Mouse (Mus musculus): ENCODE results near the gene Gm10972. TPM values are rescaled to one million over a fixed set of nuclear protein-coding genes. Genes with fewer than 3 reads are reported as not detected.
"Not testable (repeated sequence)": the region's sequence is repeated elsewhere in the genome, so short reads cannot be mapped to it uniquely, and the experiment has no call there.

Gm10972 gene
- polyA plus RNA-seq, 1 experiment from 2014 or later, result not detected

GRCm38 (mm10) chr3:94665060-94665802 lies 22.3 kb downstream of the Gm10972 start:
- H3K9me3 ChIP-seq; ATAC-seq (ENCODE audit: low read depth); H3K27me3 ChIP-seq; H3K4me2 ChIP-seq; H3K4me3 ChIP-seq; H3K9ac ChIP-seq; H3K36me3 ChIP-seq; H3K4me1 ChIP-seq (replicated peaks); H3K27ac ChIP-seq (replicated peaks): not testable (repeated sequence)
- WGBS, result 63% methylated on average over 5 of the region's 5 CpGs

GRCm38 (mm10) chr3:94665896-94666295 lies 23.0 kb downstream of the Gm10972 start:
- not testable (repeated sequence) for H3K27me3 ChIP-seq; H3K36me3 ChIP-seq; H3K9me3 ChIP-seq; H3K4me2 ChIP-seq; H3K27ac ChIP-seq (replicated peaks); H3K9ac ChIP-seq; H3K4me3 ChIP-seq; ATAC-seq (ENCODE audit: low read depth); H3K4me1 ChIP-seq (replicated peaks)
- WGBS, result 39% methylated on average over 7 of the region's 7 CpGs

DNA sequence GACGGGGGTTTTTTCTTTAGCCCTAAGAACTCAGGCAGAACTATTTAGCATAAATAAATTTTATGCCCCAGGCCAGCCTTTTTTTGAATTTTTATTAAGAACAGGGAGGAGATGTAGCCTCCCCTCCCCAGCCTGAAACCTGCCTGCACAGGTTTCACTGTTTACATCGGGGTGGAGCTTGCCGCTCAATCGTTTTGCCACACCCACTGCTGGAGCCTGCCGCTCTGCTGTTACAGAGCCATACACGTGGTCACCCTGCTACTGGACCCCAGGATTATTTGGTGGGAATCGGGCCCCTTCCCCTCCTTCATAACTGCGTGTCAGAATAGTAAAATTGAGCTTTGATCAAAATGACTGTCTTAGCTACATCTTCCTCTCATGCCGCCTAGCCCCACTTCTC lies 32.2 kb downstream of the Gm10972 start:
- H3K27me3 ChIP-seq; H3K4me2 ChIP-seq; H3K4me1 ChIP-seq (replicated peaks); H3K4me3 ChIP-seq; ATAC-seq (ENCODE audit: low read depth); H3K9me3 ChIP-seq; H3K36me3 ChIP-seq; H3K9ac ChIP-seq; H3K27ac ChIP-seq (replicated peaks): not testable (repeated sequence)
- 87% methylated on average over 9 of the region's 9 CpGs for WGBS

DNA sequence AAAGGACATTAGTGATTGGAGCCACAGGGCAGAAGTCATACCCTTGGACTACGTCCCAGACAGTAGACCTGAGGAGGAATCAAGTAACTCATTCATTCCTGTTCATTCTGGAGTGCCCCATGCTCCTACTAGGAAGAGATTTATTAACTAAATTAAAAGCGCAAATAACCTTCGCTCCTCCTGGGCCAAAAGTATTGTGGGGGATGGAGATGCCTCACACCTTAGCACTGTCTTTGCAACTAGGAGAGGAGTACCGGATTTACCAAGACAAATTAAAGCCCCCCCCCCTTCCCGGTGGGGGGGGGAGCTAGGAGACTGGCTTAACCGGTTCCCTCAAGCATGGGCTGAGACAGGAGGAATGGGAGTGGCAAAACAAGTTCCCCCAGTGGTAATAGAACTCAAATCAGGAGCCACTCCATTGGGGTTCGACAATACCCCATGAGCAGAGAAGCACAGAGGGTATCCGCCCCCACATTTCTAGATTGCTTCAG lies 36.5 kb downstream of the Gm10972 start:
- H3K4me2 ChIP-seq, result no peak overlapping the region
- no peaks in the 10 kb centered on the region for H3K36me3 ChIP-seq
- ATAC-seq (ENCODE audit: low read depth), result no peak
- no peaks in the 10 kb centered on the region for H3K4me1 ChIP-seq (replicated peaks)
- H3K27me3 ChIP-seq, result no peaks in the 10 kb centered on the region
- no peaks in the 10 kb centered on the region for H3K9me3 ChIP-seq
- no peak overlapping the region for H3K9ac ChIP-seq
- H3K4me3 ChIP-seq, result no peak overlapping the region
- WGBS, result 83% methylated on average over 8 of the region's 8 CpGs
- H3K27ac ChIP-seq (replicated peaks), result no peak overlapping the region

DNA sequence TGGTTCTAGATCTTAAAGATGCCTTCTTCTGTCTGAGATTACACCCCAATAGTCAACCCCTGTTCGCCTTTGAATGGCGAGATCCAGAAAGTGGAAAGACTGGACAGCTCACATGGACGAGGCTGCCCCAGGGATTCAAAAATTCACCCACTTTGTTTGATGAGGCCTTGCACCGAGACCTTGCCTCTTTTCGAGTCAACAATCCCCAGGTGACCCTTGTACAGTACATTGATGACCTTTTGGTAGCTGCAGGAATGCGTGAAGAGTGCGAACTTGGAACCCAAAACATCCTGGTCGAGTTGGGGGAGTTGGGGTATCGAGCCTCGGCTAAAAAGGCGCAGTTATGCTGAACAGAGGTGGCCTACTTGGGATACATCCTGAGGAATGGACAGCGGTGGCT lies 37.1 kb downstream of the Gm10972 start:
- not testable (repeated sequence) for H3K27ac ChIP-seq (replicated peaks); H3K4me1 ChIP-seq (replicated peaks); H3K4me3 ChIP-seq; ATAC-seq (ENCODE audit: low read depth); H3K4me2 ChIP-seq; H3K9ac ChIP-seq; H3K36me3 ChIP-seq; H3K27me3 ChIP-seq; H3K9me3 ChIP-seq
- 93% methylated on average over 12 of the region's 12 CpGs for WGBS

DNA sequence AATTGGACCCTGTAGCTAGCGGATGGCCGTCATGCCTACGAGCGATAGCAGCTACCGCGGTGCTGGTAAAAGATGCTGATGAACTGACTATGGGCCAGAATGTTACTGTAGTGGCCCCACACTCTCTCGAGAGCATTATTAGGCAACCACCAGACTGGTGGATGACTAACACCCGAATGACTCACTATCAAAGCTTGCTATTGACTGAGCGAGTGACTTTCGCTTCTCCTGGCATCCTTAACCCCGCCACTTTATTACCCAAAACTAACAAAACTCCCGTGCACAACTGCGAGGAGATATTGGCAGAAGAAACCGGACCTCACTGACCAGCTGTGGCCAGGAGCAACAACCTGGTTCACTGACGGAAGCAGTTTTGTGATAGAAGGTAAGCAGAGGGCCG lies 37.9 kb downstream of the Gm10972 start:
- Histone ChIP-seq H3K4me3 (no peak overlapping the region), H3K9me3 (no peaks in the 10 kb centered on the region), H3K9ac (no peak overlapping the region), H3K27ac (replicated peaks) (no peak overlapping the region), H3K4me1 (replicated peaks) (no peaks in the 10 kb centered on the region), H3K27me3 (no peaks in the 10 kb centered on the region), H3K36me3 (no peaks in the 10 kb centered on the region), H3K4me2 (no peak overlapping the region)
- ATAC-seq (ENCODE audit: low read depth), result no peak
- 92% methylated on average over 16 of the region's 16 CpGs for WGBS

GRCm38 (mm10) chr3:94683646-94684045 lies 40.7 kb downstream of the Gm10972 start:
- Histone ChIP-seq H3K9me3 (no peaks in the 10 kb centered on the region), H3K27ac (replicated peaks) (no peak overlapping the region), H3K4me2 (no peak overlapping the region), H3K36me3 (no peaks in the 10 kb centered on the region), H3K4me1 (replicated peaks) (no peaks in the 10 kb centered on the region), H3K27me3 (no peaks in the 10 kb centered on the region), H3K4me3 (no peak overlapping the region), H3K9ac (no peak overlapping the region)
- ATAC-seq (ENCODE audit: low read depth), result no peak
- 88% methylated on average over 6 of the region's 6 CpGs for WGBS

- not testable (repeated sequence) for H3K4me1 ChIP-seq (replicated peaks); H3K27ac ChIP-seq (replicated peaks); H3K4me3 ChIP-seq; H3K27me3 ChIP-seq; H3K9ac ChIP-seq; H3K9me3 ChIP-seq; H3K36me3 ChIP-seq; H3K4me2 ChIP-seq; ATAC-seq (ENCODE audit: low read depth)
- 88% methylated on average over 8 of the region's 8 CpGs for WGBS
Observed at GRCm38 (mm10) chr3:94685989-94686772, 43.3 kb downstream of the Gm10972 start.

- H3K27me3 ChIP-seq; H3K36me3 ChIP-seq; H3K9ac ChIP-seq; H3K9me3 ChIP-seq; ATAC-seq (ENCODE audit: low read depth); H3K4me3 ChIP-seq; H3K4me1 ChIP-seq (replicated peaks); H3K4me2 ChIP-seq; H3K27ac ChIP-seq (replicated peaks): not testable (repeated sequence)
- 88% methylated on average over 3 of the region's 3 CpGs for WGBS
Observed at GRCm38 (mm10) chr3:94688698-94689097, 45.8 kb downstream of the Gm10972 start.

DNA sequence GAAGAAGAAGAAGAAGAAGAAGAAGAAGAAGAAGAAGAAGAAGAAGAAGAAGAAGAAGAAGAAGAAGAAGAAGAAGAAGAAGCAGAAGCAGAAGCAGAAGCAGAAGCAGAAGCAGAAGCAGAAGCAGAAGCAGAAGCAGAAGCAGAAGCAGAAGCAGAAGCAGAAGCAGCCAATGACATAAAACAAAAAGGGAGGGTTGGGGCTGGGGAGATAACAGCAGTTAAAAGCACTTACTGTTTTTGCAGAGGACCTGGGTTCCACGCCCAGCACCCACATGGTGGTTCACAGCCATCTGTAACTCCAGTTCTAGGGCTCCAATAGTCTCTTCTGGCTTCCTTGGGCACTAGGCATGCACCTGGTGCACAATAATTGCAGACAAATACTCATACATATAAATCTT lies 46.3 kb downstream of the Gm10972 start:
- not testable (repeated sequence) for H3K27ac ChIP-seq (replicated peaks); H3K4me3 ChIP-seq; ATAC-seq (ENCODE audit: low read depth); H3K9ac ChIP-seq; H3K27me3 ChIP-seq; H3K36me3 ChIP-seq; H3K9me3 ChIP-seq; H3K4me2 ChIP-seq; H3K4me1 ChIP-seq (replicated peaks)
- WGBS, result 80% methylated on average over 1 of the region's 1 CpGs

GRCm38 (mm10) chr3:94690162-94690561 lies 47.2 kb downstream of the Gm10972 start:
- not testable (repeated sequence) for H3K4me3 ChIP-seq; H3K27ac ChIP-seq (replicated peaks); H3K9ac ChIP-seq; H3K9me3 ChIP-seq; H3K4me2 ChIP-seq; H3K27me3 ChIP-seq; ATAC-seq (ENCODE audit: low read depth); H3K36me3 ChIP-seq; H3K4me1 ChIP-seq (replicated peaks)
- 63% methylated on average over 6 of the region's 6 CpGs for WGBS

DNA sequence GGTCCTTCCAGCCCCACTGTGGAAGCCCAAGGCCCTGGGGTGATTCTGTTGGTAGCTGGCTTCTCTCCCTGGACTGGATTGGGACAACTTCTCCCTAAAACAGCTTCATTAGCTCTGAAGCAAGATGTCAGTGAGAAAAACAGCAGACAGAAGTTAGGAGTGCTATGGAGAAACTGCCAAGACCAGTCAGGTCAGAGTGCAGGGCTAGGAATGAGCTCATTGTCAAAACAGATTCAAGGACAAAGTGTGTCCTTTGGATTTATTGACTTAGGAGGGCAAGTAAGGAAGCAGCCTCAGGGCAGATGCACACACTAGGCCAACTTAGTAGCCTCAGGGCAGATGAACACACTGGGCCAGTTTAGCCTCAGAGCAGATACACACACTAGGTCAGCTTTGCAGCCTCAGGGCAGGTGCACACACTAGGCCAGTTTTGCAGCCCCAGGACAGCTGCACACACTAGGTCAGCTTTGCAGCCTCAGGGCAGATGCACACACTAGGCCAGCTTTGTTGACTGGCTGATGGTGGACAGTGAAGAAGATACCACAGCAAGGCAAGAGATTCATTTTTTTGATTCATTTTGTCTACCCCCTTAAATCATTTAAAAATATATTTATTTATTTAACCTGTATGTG lies 47.8 kb downstream of the Gm10972 start:
- Histone ChIP-seq H3K4me2 (no peak overlapping the region), H3K36me3 (no peaks in the 10 kb centered on the region)
- ATAC-seq (ENCODE audit: low read depth), result no peak

More for the DNA sequence above, 47.8 kb downstream of the Gm10972 start:
- no peak overlapping the region for H3K4me3 ChIP-seq
- no peaks in the 10 kb centered on the region for H3K4me1 ChIP-seq (replicated peaks)
- H3K9me3 ChIP-seq, result no peaks in the 10 kb centered on the region
- no peak overlapping the region for H3K27ac ChIP-seq (replicated peaks)
- H3K9ac ChIP-seq, result no peak overlapping the region
- no peaks in the 10 kb centered on the region for H3K27me3 ChIP-seq

Measured in neural tube, embryonic 13.5 days (tissue).